Mouse (Mus musculus) forebrain, postnatal 0 days (tissue): ENCODE data around the gene Mrpl33. TPM values are rescaled to one million over a fixed set of nuclear protein-coding genes. Genes with fewer than 3 reads are reported as not detected.
A peak's percentile ranks its signal among the peaks of the same experiment; 100 is the strongest.

Experiments used
- ATAC-seq: fragments of 200-750 bp; cut with Nextera tagmentation; 2 replicates; pipeline ENCODE4 v1.8.0; 2017; ENCODE audit warnings: mild to moderate bottlenecking, moderate library complexity
- DNase-seq: peaks from one replicate; pipeline ENCODE4 v3.0.0-alpha.2; 2015
- H3K27ac ChIP-seq: fragments of 300-500 bp; sonication (generic); 2 replicates; pipeline ENCODE4 v1.5.1; 2014; ENCODE audit warnings: low read depth, mild to moderate bottlenecking, antibody characterized with exemption, low read length, moderate library complexity, mixed read lengths
- H3K27me3 ChIP-seq: fragments of 300-500 bp; sonication (generic); 2 replicates; pipeline ENCODE4 v1.6.1; 2014; ENCODE audit warnings: mild to moderate bottlenecking, low read length, mixed read lengths; ENCODE audit not compliant: insufficient read depth
- H3K36me3 ChIP-seq: fragments of 300-500 bp; sonication (generic); 2 replicates; pipeline ENCODE4 v1.6.1; 2014; ENCODE audit warnings: mild to moderate bottlenecking, moderate library complexity; ENCODE audit not compliant: insufficient read depth
- H3K4me1 ChIP-seq: fragments of 300-500 bp; sonication (generic); 2 replicates; pipeline ENCODE4 v1.6.1; 2014; ENCODE audit warnings: antibody characterized with exemption; ENCODE audit not compliant: insufficient read depth
- H3K4me2 ChIP-seq: fragments of 300-500 bp; sonication (generic); 2 replicates; pipeline ENCODE4 v1.6.1; 2014; ENCODE audit warnings: low read depth, mild to moderate bottlenecking, moderate library complexity
- H3K4me3 ChIP-seq: fragments of 300-500 bp; sonication (generic); 2 replicates; pipeline ENCODE4 v1.5.1; 2014; ENCODE audit warnings: low read depth, low read length, mixed read lengths
- H3K9ac ChIP-seq: fragments of 300-500 bp; sonication (generic); 2 replicates; pipeline ENCODE4 v1.6.1; 2014; ENCODE audit warnings: mild to moderate bottlenecking
- H3K9me3 ChIP-seq: fragments of 300-500 bp; sonication (generic); 2 replicates; pipeline ENCODE4 v1.6.1; 2016; ENCODE audit warnings: low read length
- CTCF ChIP-seq: sonication (generic); IDR thresholded peaks from 2 replicates; pipeline ENCODE4 v1.5.1; 2016; ENCODE audit warnings: antibody characterized with exemption, control low read depth, low read depth
- WGBS: fragments of 180-500 bp; shearing (Covaris S2); extraction: QIAGEN DNeasy Blood & Tissue Kit; methylation state at CpG from one replicate; pipeline ENCODE4 v1.1.7; 2014; 5-methylcytosine and 5-hydroxymethylcytosine counted together
- polyA plus RNA-seq: library from polyadenylated mRNA; unstranded; fragments of >200 nt; fragmentation: Nextera tagmentation; extraction: Ambion mirVana; gene quantifications from 2 replicates; pipeline ENCODE4 v1.2.1, GENCODE M21; 2015
- total RNA-seq: library from RNA; depleted of rRNA; stranded (reverse); fragments of >200 nt; gene quantifications from 2 replicates; pipeline ENCODE4 v1.2.3, GENCODE M21; 2014

The Mrpl33 gene
- total and polyA plus RNA-seq, 2 experiments from 2014 or later: 166 to 295 TPM

GRCm38 (mm10) chr5:31678000-31678399 lies 81.3 kb downstream of the Mrpl33 start:
- DNase-seq (no peak), ATAC-seq (no peak)
- Histone ChIP-seq H3K27me3 (no peaks in the 10 kb centered on the region), H3K4me1 (no peaks in the 10 kb centered on the region), H3K27ac (no peak overlapping the region), H3K9ac (no peak overlapping the region), H3K36me3 (no peaks in the 10 kb centered on the region), H3K4me3 (no peak overlapping the region), H3K9me3 (no peaks in the 10 kb centered on the region), H3K4me2 (no peak overlapping the region)
- no peak for TF ChIP-seq CTCF
- 88% methylated on average over 1 of the region's 1 CpGs for WGBS

- DNase-seq (no peak), ATAC-seq (no peak)
- no peaks in the 10 kb centered on the region for H3K9me3 ChIP-seq
- H3K9ac ChIP-seq: no peak overlapping the region
- H3K4me1 ChIP-seq: no peaks in the 10 kb centered on the region
- no peaks in the 10 kb centered on the region for H3K27me3 ChIP-seq
- no peak overlapping the region for H3K4me2 ChIP-seq
- no peak overlapping the region for H3K4me3 ChIP-seq
- no peak overlapping the region for H3K27ac ChIP-seq
- no peak for TF ChIP-seq CTCF
- no peaks in the 10 kb centered on the region for H3K36me3 ChIP-seq
- 74% methylated on average over 4 of the region's 4 CpGs for WGBS
Measured at GRCm38 (mm10) chr5:31680183-31680582, 83.4 kb downstream of the Mrpl33 start.

- Histone ChIP-seq H3K9me3 (no peaks in the 10 kb centered on the region), H3K4me2 (no peak overlapping the region), H3K4me1 (no peaks in the 10 kb centered on the region), H3K9ac (no peak overlapping the region), H3K4me3 (no peak overlapping the region), H3K36me3 (no peaks in the 10 kb centered on the region), H3K27ac (no peak overlapping the region), H3K27me3 (no peaks in the 10 kb centered on the region)
- WGBS: 89% methylated on average over 1 of the region's 1 CpGs
- no peak for ATAC-seq
- no peak for TF ChIP-seq CTCF
- no peak for DNase-seq
Measured at GRCm38 (mm10) chr5:31682305-31682704, 85.6 kb downstream of the Mrpl33 start.

DNA sequence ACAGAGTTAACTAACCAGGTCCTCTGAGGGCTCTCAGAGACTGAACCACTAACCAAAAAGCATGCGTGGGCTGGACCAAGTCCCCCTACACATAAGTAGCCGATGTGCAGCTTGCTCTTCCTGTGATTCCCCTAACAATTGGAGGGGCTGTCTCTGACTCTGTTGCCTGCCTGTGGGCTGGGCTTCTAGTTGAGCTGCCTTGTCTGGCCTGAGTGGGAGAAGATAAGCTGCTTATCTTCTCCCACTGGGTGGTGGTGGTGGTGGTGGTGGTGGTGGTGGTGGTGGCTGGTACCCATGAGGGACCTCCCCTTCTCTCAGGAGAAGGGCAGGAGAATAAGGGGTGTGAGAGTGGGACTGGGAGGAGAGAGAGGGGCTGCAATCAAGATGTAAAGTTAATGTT lies 89.3 kb downstream of the Mrpl33 start:
- no peak for TF ChIP-seq CTCF
- DNase-seq (no peak), ATAC-seq (no peak)
- 44% methylated on average over 2 of the region's 2 CpGs for WGBS
- no peak overlapping the region for H3K4me3 ChIP-seq
- H3K27ac ChIP-seq: no peak overlapping the region
- no peaks in the 10 kb centered on the region for H3K36me3 ChIP-seq
- no peaks in the 10 kb centered on the region for H3K4me1 ChIP-seq
- no peaks in the 10 kb centered on the region for H3K9me3 ChIP-seq
- no peak overlapping the region for H3K4me2 ChIP-seq
- H3K27me3 ChIP-seq: no peaks in the 10 kb centered on the region
- no peak overlapping the region for H3K9ac ChIP-seq

- H3K9me3 ChIP-seq: no peaks in the 10 kb centered on the region
- DNase-seq (no peak), ATAC-seq (no peak)
- 91% methylated on average over 3 of the region's 3 CpGs for WGBS
- H3K4me1 ChIP-seq: no peaks in the 10 kb centered on the region
- no peak overlapping the region for H3K4me3 ChIP-seq
- H3K9ac ChIP-seq: no peak overlapping the region
- no peak overlapping the region for H3K4me2 ChIP-seq
- no peaks in the 10 kb centered on the region for H3K36me3 ChIP-seq
- TF ChIP-seq CTCF: no peak
- no peaks in the 10 kb centered on the region for H3K27me3 ChIP-seq
- H3K27ac ChIP-seq: no peak overlapping the region
Measured at GRCm38 (mm10) chr5:31687972-31688371, 91.2 kb downstream of the Mrpl33 start.

- TF ChIP-seq CTCF: no peak
- H3K27me3 ChIP-seq: no peaks in the 10 kb centered on the region
- peaks cover 4% of the 10 kb centered on the region; the same call in 1 of the 2 replicates for H3K4me1 ChIP-seq
- H3K9me3 ChIP-seq: no peaks in the 10 kb centered on the region
- no peak overlapping the region for H3K4me3 ChIP-seq
- no peaks in the 10 kb centered on the region for H3K36me3 ChIP-seq
- no peak overlapping the region for H3K9ac ChIP-seq
- H3K4me2 ChIP-seq: no peak overlapping the region
- DNase-seq: no peak
- no peak overlapping the region for H3K27ac ChIP-seq
- no peak for ATAC-seq
Measured at GRCm38 (mm10) chr5:31693191-31693590, 96.5 kb downstream of the Mrpl33 start.

GRCm38 (mm10) chr5:31696971-31697643 lies 100.4 kb downstream of the Mrpl33 start, which contains the start of gene Rbks:
Rbks (minus strand) TSS chr5:31697627.
- DNase-seq: no peak
- ATAC-seq: no peak
- Histone ChIP-seq H3K4me3 (peak within 1 kb of the TSS; percentile 76), H3K4me1 (peaks cover 4% of the 10 kb centered on the region; the same call in 1 of the 2 replicates), H3K9me3 (no peaks in the 10 kb centered on the region), H3K36me3 (no peaks in the 10 kb centered on the region), H3K4me2 (peak within 1 kb of the TSS; percentile 88), H3K9ac (peak within 1 kb of the TSS; percentile 77), H3K27ac (peak within 1 kb of the TSS; percentile 92), H3K27me3 (no peaks in the 10 kb centered on the region)
- no peak for TF ChIP-seq CTCF
- 8% methylated on average over 18 of the region's 18 CpGs for WGBS
